Mouse (Mus musculus): ENCODE data around the gene Wbp11.

GRCm38 (mm10) chr6:136813117-136813516, 14.9 kb downstream of the Wbp11 start:
- TF ChIP-seq CTCF (IDR thresholded peaks at IDR 0.05; ENCODE audit: control insufficient read depth, insufficient read depth, insufficient read length) (no peak), USF1 (IDR thresholded peaks at IDR 0.05; ENCODE audit: low read depth) (no peak)
